21 mouse cellular contexts compared by ENCODE assay signal in genomic region chr10:27927266-27927665, GRCm38 (mm10).
A peak's percentile ranks its signal among the peaks of the same experiment; 100 is the strongest.
DNase-seq lines count a peak whose midpoint lies in the region; ATAC-seq lines count a peak whose summit lies in the region.
"Had no signal": no experiment of that assay in that cellular context is flagged by ENCODE, and none has a peak within 500 bp of the region (broad histone marks: within the 10 kb centered on the region; RNA-seq: fewer than 3 reads in every experiment).

No protein-coding gene starts in this region.

- peak; percentile 12 for DNase-seq in embryonic facial prominence, embryonic 14.5 days (ENCODE audit: low spot score)
- no peak for DNase-seq in embryonic facial prominence, embryonic 10.5 days (ENCODE audit: low spot score)
- DNase-seq in heart, postnatal 25 days (ENCODE audit: low spot score) = no peak
- DNase-seq in midbrain, embryonic 10.5 days (ENCODE audit: low spot score) = no peak
- DNase-seq: adrenal gland, adult 8-10 months; adrenal gland, postnatal 36 days; B cell, adult 2 months; cerebellum, adult 2 months; cerebellum, postnatal 10 days; gastrocnemius, postnatal 10 days; heart, adult 2 months; kidney, adult 11 months had no signal

- no peak overlapping the region for H3K4me3 ChIP-seq in embryonic facial prominence, embryonic 14.5 days (ENCODE audit: low read depth, low read length)
- H3K4me3 ChIP-seq in embryonic facial prominence, embryonic 10.5 days = no peak overlapping the region
- no peak overlapping the region for H3K4me3 ChIP-seq in heart, embryonic 12.5 days
- no peak overlapping the region for H3K4me3 ChIP-seq in midbrain, embryonic 12.5 days
- no peak overlapping the region for H3K4me3 ChIP-seq in midbrain, embryonic 10.5 days
- H3K4me3 ChIP-seq in midbrain, embryonic 15.5 days = no peak overlapping the region
- H3K4me3 ChIP-seq: heart, adult 2 months; hindbrain, embryonic 13.5 days had no signal

- H3K36me3 ChIP-seq in embryonic facial prominence, embryonic 14.5 days (ENCODE audit: control insufficient read depth, insufficient read depth, low read length) = no peaks in the 10 kb centered on the region
- no peaks in the 10 kb centered on the region for H3K36me3 ChIP-seq in embryonic facial prominence, embryonic 10.5 days (replicated peaks)
- H3K36me3 ChIP-seq in heart, embryonic 12.5 days = no peaks in the 10 kb centered on the region
- no peaks in the 10 kb centered on the region for H3K36me3 ChIP-seq in midbrain, embryonic 12.5 days
- H3K36me3 ChIP-seq in midbrain, embryonic 10.5 days = no peaks in the 10 kb centered on the region
- H3K36me3 ChIP-seq in midbrain, embryonic 15.5 days (replicated peaks) = no peaks in the 10 kb centered on the region
- H3K36me3 ChIP-seq: G1E; hindbrain, embryonic 13.5 days had no signal

- H3K4me2 ChIP-seq in embryonic facial prominence, embryonic 14.5 days (ENCODE audit: low read depth, low read length) = no peak overlapping the region
- no peak overlapping the region for H3K4me2 ChIP-seq in heart, embryonic 12.5 days
- H3K4me2 ChIP-seq in midbrain, embryonic 12.5 days (replicated peaks) = no peak overlapping the region
- no peak overlapping the region for H3K4me2 ChIP-seq in midbrain, embryonic 15.5 days
- H3K4me2 ChIP-seq: heart, embryonic 11.5 days; hindbrain, embryonic 13.5 days had no signal

- intact Hi-C loops in heart, postnatal 25 days (cut with DNase I) = no loop called here

- no peaks in the 10 kb centered on the region for H3K27me3 ChIP-seq in embryonic facial prominence, embryonic 14.5 days (replicated peaks; ENCODE audit: control insufficient read depth, insufficient read depth, low read length)
- H3K27me3 ChIP-seq in embryonic facial prominence, embryonic 10.5 days (replicated peaks; ENCODE audit: low read depth, poor library complexity, severe bottlenecking) = no peaks in the 10 kb centered on the region
- H3K27me3 ChIP-seq in heart, embryonic 12.5 days (replicated peaks) = no peaks in the 10 kb centered on the region
- H3K27me3 ChIP-seq in midbrain, embryonic 12.5 days = no peaks in the 10 kb centered on the region
- H3K27me3 ChIP-seq in midbrain, embryonic 10.5 days (ENCODE audit: low read depth, poor library complexity, severe bottlenecking) = no peaks in the 10 kb centered on the region
- H3K27me3 ChIP-seq in midbrain, embryonic 15.5 days (replicated peaks) = no peaks in the 10 kb centered on the region
- H3K27me3 ChIP-seq: hindbrain, embryonic 13.5 days had no signal

- H3K9me3 ChIP-seq in embryonic facial prominence, embryonic 14.5 days (ENCODE audit: control insufficient read depth, low read length) = no peaks in the 10 kb centered on the region
- no peaks in the 10 kb centered on the region for H3K9me3 ChIP-seq in embryonic facial prominence, embryonic 10.5 days
- no peaks in the 10 kb centered on the region for H3K9me3 ChIP-seq in heart, embryonic 12.5 days (replicated peaks)
- no peaks in the 10 kb centered on the region for H3K9me3 ChIP-seq in midbrain, embryonic 12.5 days
- 0 out of 2 replicates have a peak, but pooled peaks cover 6% of the 10 kb centered on the region for H3K9me3 ChIP-seq in midbrain, embryonic 10.5 days (replicated peaks)
- no peaks in the 10 kb centered on the region for H3K9me3 ChIP-seq in midbrain, embryonic 15.5 days
- H3K9me3 ChIP-seq: G1E had no signal

- ATAC-seq in embryonic facial prominence, embryonic 14.5 days (ENCODE audit: low read depth) = no peak; the same call in 1 of the 2 replicates
- ATAC-seq in heart, embryonic 12.5 days (ENCODE audit: insufficient number of reproducible peaks, low FRiP score) = no peak
- ATAC-seq in midbrain, embryonic 12.5 days (ENCODE audit: low FRiP score, low read depth) = 0 out of 2 replicates have a peak, but pooled peaks have one; percentile 12
- peak; percentile 76; the same call in 1 of the 2 replicates for ATAC-seq in midbrain, embryonic 15.5 days (replicated peaks)
- ATAC-seq in cerebellum, adult (ENCODE audit: insufficient number of reproducible peaks, low FRiP score, low TSS enrichment) = no peak
- ATAC-seq: CD4-positive, CD25-positive, alpha-beta regulatory T cell, adult 4 months; hindbrain, postnatal 0 days had no signal

- H3K4me1 ChIP-seq in embryonic facial prominence, embryonic 14.5 days (ENCODE audit: control insufficient read depth, insufficient read depth, low read length) = no peaks in the 10 kb centered on the region
- H3K4me1 ChIP-seq in embryonic facial prominence, embryonic 10.5 days = no peaks in the 10 kb centered on the region
- peaks cover 3% of the 10 kb centered on the region; the same call in 1 of the 2 replicates for H3K4me1 ChIP-seq in heart, embryonic 12.5 days (replicated peaks)
- H3K4me1 ChIP-seq in midbrain, embryonic 12.5 days = no peaks in the 10 kb centered on the region
- H3K4me1 ChIP-seq in midbrain, embryonic 10.5 days = 0 out of 2 replicates have a peak, but pooled peaks cover 5% of the 10 kb centered on the region
- no peaks in the 10 kb centered on the region for H3K4me1 ChIP-seq in midbrain, embryonic 15.5 days
- H3K4me1 ChIP-seq: hindbrain, embryonic 13.5 days had no signal

- H3K9ac ChIP-seq in embryonic facial prominence, embryonic 14.5 days (ENCODE audit: low read depth, low read length) = no peak overlapping the region
- H3K9ac ChIP-seq in heart, embryonic 12.5 days = no peak overlapping the region
- no peak overlapping the region for H3K9ac ChIP-seq in midbrain, embryonic 12.5 days (replicated peaks)
- no peak overlapping the region for H3K9ac ChIP-seq in midbrain, embryonic 15.5 days
- H3K9ac ChIP-seq: hindbrain, embryonic 13.5 days had no signal

- 51% methylated on average over 5 of the region's 5 CpGs for WGBS in embryonic facial prominence, embryonic 14.5 days
- 63% methylated on average over 5 of the region's 5 CpGs for WGBS in embryonic facial prominence, embryonic 10.5 days
- WGBS in heart, embryonic 12.5 days = 38% methylated on average over 5 of the region's 5 CpGs
- 34% methylated on average over 5 of the region's 5 CpGs for WGBS in midbrain, embryonic 12.5 days
- WGBS in midbrain, embryonic 10.5 days = 53% methylated on average over 5 of the region's 5 CpGs
- 20% methylated on average over 5 of the region's 5 CpGs for WGBS in midbrain, embryonic 15.5 days

- H3K27ac ChIP-seq in embryonic facial prominence, embryonic 14.5 days (replicated peaks; ENCODE audit: low read depth, low read length) = no peak overlapping the region
- H3K27ac ChIP-seq in embryonic facial prominence, embryonic 10.5 days (replicated peaks) = no peak overlapping the region
- peak overlapping the region; percentile 25; the same call in 1 of the 2 replicates for H3K27ac ChIP-seq in heart, embryonic 12.5 days (ENCODE audit: poor library complexity, severe bottlenecking)
- H3K27ac ChIP-seq in midbrain, embryonic 12.5 days (replicated peaks) = no peak overlapping the region
- H3K27ac ChIP-seq in midbrain, embryonic 10.5 days (replicated peaks) = no peak overlapping the region
- H3K27ac ChIP-seq in midbrain, embryonic 15.5 days = no peak overlapping the region
- H3K27ac ChIP-seq: heart, adult 2 months; hindbrain, embryonic 13.5 days; hindbrain, postnatal 0 days had no signal

Comparison
In these comparisons a context has a peak if more than half of its experiments do, and no peak if none do; other contexts are left out.
1. ATAC-seq: peak in midbrain, embryonic 12.5 days (single experiment) and midbrain, embryonic 15.5 days (single experiment); none in embryonic facial prominence, embryonic 14.5 days (single experiment), heart, embryonic 12.5 days (single experiment) and cerebellum, adult (single experiment).